Mouse (Mus musculus) frontal cortex, postnatal 14 days (tissue): Measurements from ENCODE around the gene Inpp5a.

Source experiments
- DNase-seq, 2 experiments: peaks; one replicate each; pipeline ENCODE4 v3.0.0; 2022; ENCODE audit warnings: low spot score in 2 of 2

Gene Inpp5a

GRCm38 (mm10) chr7:139388670-139389212 is at the start of gene Inpp5a:
Gene Inpp5a, plus strand, starts transcription at chr7:139389109.
- DNase-seq = peak; percentile 98

- no peak for DNase-seq
Observed at GRCm38 (mm10) chr7:139339184-139339583, 49.7 kb upstream of the Inpp5a start.

GRCm38 (mm10) chr7:139341020-139341660 is 47.8 kb upstream of the Inpp5a start:
- no peak for DNase-seq

GRCm38 (mm10) chr7:139342809-139343208 is 46.1 kb upstream of the Inpp5a start:
- no peak for DNase-seq

GRCm38 (mm10) chr7:139347051-139347450 is 41.9 kb upstream of the Inpp5a start:
- DNase-seq = no peak

GRCm38 (mm10) chr7:139350606-139351005 is 38.3 kb upstream of the Inpp5a start:
- no peak for DNase-seq

- no peak for DNase-seq
Observed at GRCm38 (mm10) chr7:139354370-139355139, 34.4 kb upstream of the Inpp5a start.

GRCm38 (mm10) chr7:139357043-139357442 is 31.9 kb upstream of the Inpp5a start:
- no peak for DNase-seq

GRCm38 (mm10) chr7:139359906-139360305 is 29.0 kb upstream of the Inpp5a start:
- no peak for DNase-seq

GRCm38 (mm10) chr7:139360890-139361559 is 27.9 kb upstream of the Inpp5a start:
- DNase-seq = no peak

GRCm38 (mm10) chr7:139361799-139362198 is 27.1 kb upstream of the Inpp5a start:
- no peak for DNase-seq

GRCm38 (mm10) chr7:139362514-139362913 is 26.4 kb upstream of the Inpp5a start:
- DNase-seq = no peak

GRCm38 (mm10) chr7:139363281-139364004 is 25.5 kb upstream of the Inpp5a start:
- DNase-seq = no peak

GRCm38 (mm10) chr7:139364005-139364557 is 24.8 kb upstream of the Inpp5a start:
- peak; percentile 30 to 42 for DNase-seq

GRCm38 (mm10) chr7:139364936-139365830 is 23.7 kb upstream of the Inpp5a start:
- no peak for DNase-seq

- no peak for DNase-seq
Observed at GRCm38 (mm10) chr7:139366131-139366530, 22.8 kb upstream of the Inpp5a start.

GRCm38 (mm10) chr7:139366549-139366948 is 22.4 kb upstream of the Inpp5a start:
- no peak for DNase-seq

GRCm38 (mm10) chr7:139368218-139368617 is 20.7 kb upstream of the Inpp5a start:
- DNase-seq = no peak

- peak; percentile 38 for DNase-seq
Observed at GRCm38 (mm10) chr7:139368722-139369380, 20.1 kb upstream of the Inpp5a start.
